Mouse (Mus musculus): ENCODE data around the gene Topaz1. TPM values are rescaled to one million over a fixed set of nuclear protein-coding genes. Genes with fewer than 3 reads are reported as not detected.

Gene Topaz1
- polyA plus RNA-seq, 1 experiment from 2014 or later = not detected

DNA sequence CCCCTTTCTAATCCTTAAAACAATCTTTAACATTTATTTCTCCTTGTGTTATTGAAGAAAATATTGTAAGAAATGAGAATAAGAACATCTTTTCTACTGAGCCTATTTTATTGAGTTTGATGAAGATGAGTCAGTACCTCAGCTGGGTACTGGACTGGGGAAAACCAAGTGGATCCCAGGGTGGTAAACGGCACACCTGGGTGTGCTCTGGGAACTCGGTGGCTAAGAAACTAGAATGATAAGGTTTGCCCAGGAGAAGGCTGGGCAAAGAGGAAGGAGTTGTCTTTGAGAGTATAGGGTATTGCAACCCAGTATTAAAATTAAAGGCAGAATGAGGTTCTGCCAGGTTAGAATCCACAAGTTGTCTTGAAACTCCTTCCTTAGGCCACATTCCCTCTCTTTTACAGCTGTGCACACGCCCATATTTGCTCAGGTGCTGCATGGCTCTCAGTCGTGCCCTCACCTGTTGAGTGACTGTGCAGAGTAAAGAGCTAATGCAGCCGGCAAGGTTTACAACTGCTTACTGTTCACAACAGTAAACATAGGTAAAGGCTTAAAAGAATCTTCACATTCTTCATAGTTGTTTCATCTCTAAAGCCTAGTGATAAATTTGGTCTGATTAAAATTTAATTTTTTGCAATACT is 76.3 kb downstream of the Topaz1 start:
- H3K9ac ChIP-seq (replicated peaks; ENCODE audit: low read length) = no peak overlapping the region
- no peaks in the 10 kb centered on the region for H3K4me1 ChIP-seq (ENCODE audit: control insufficient read depth, insufficient read depth, low read length)
- WGBS = 90% methylated on average over 5 of the region's 5 CpGs
- H3K9me3 ChIP-seq (ENCODE audit: control insufficient read depth, low read length) = no peaks in the 10 kb centered on the region
- H3K36me3 ChIP-seq (ENCODE audit: control insufficient read depth, insufficient read depth, low read length) = peaks cover 62% of the 10 kb centered on the region
- DNase-seq = no peak
- no peak overlapping the region for H3K27ac ChIP-seq (replicated peaks; ENCODE audit: low read depth, low read length)
- no peaks in the 10 kb centered on the region for H3K27me3 ChIP-seq (ENCODE audit: control insufficient read depth, insufficient read depth, low read length)
- no peak overlapping the region for H3K4me3 ChIP-seq (replicated peaks; ENCODE audit: low read depth, low read length)
- no peak overlapping the region for H3K4me2 ChIP-seq (ENCODE audit: low read length)
- ATAC-seq (ENCODE audit: low FRiP score, low TSS enrichment) = no peak

- Histone ChIP-seq H3K4me3 (replicated peaks; ENCODE audit: low read depth, low read length) (no peak overlapping the region), H3K9me3 (ENCODE audit: control insufficient read depth, low read length) (no peaks in the 10 kb centered on the region), H3K36me3 (ENCODE audit: control insufficient read depth, insufficient read depth, low read length) (peaks cover 58% of the 10 kb centered on the region), H3K4me1 (ENCODE audit: control insufficient read depth, insufficient read depth, low read length) (no peaks in the 10 kb centered on the region), H3K9ac (replicated peaks; ENCODE audit: low read length) (no peak overlapping the region), H3K4me2 (ENCODE audit: low read length) (no peak overlapping the region), H3K27ac (replicated peaks; ENCODE audit: low read depth, low read length) (no peak overlapping the region), H3K27me3 (ENCODE audit: control insufficient read depth, insufficient read depth, low read length) (no peaks in the 10 kb centered on the region)
- 97% methylated on average over 4 of the region's 4 CpGs for WGBS
- DNase-seq (no peak), ATAC-seq (ENCODE audit: low FRiP score, low TSS enrichment) (no peak)
Observed at GRCm38 (mm10) chr9:122826743-122827142, 79.6 kb downstream of the Topaz1 start.

- Histone ChIP-seq H3K4me2 (ENCODE audit: low read length) (no peak overlapping the region), H3K9me3 (ENCODE audit: control insufficient read depth, low read length) (no peaks in the 10 kb centered on the region)
- 89% methylated on average over 4 of the region's 4 CpGs for WGBS
Observed at GRCm38 (mm10) chr9:122829826-122830380, 82.8 kb downstream of the Topaz1 start.

DNA sequence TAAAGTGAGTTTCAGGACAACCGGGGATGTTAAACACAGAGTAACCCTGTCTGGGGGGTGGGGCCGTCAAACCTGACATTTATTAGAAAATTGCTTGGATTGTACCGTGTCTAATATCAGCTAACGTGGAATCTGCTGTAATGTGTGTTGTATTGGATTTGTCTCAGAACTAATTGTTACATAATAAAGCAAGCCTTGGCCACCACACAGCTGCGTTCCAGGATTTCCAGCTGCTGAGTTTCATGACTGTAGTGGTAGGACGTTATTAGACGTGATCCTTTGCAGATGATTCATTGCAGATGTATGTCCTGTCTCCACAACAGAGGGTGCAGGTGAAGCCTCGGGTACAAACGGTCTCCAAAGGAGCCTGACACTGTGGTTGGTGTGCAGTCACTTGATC is 89.0 kb downstream of the Topaz1 start:
- WGBS = 77% methylated on average over 9 of the region's 9 CpGs
- Histone ChIP-seq H3K36me3 (ENCODE audit: control insufficient read depth, insufficient read depth, low read length) (peaks cover 27% of the 10 kb centered on the region), H3K27ac (replicated peaks; ENCODE audit: low read depth, low read length) (peak overlapping the region; percentile 56; the same call in 1 of the 2 replicates), H3K4me3 (replicated peaks; ENCODE audit: low read depth, low read length) (no peak overlapping the region), H3K4me2 (ENCODE audit: low read length) (no peak overlapping the region), H3K27me3 (ENCODE audit: control insufficient read depth, insufficient read depth, low read length) (no peaks in the 10 kb centered on the region), H3K4me1 (ENCODE audit: control insufficient read depth, insufficient read depth, low read length) (no peaks in the 10 kb centered on the region), H3K9me3 (ENCODE audit: control insufficient read depth, low read length) (no peaks in the 10 kb centered on the region), H3K9ac (replicated peaks; ENCODE audit: low read length) (no peak overlapping the region)
- DNase-seq = no peak
- ATAC-seq (ENCODE audit: low FRiP score, low TSS enrichment) = no peak

More at GRCm38 (mm10) chr9:122829826-122830380, 82.8 kb downstream of the Topaz1 start:
- DNase-seq (no peak), ATAC-seq (ENCODE audit: low FRiP score, low TSS enrichment) (no peak)
- H3K36me3 ChIP-seq (ENCODE audit: control insufficient read depth, insufficient read depth, low read length) = peaks cover 62% of the 10 kb centered on the region
- H3K9ac ChIP-seq (replicated peaks; ENCODE audit: low read length) = no peak overlapping the region
- H3K4me3 ChIP-seq (replicated peaks; ENCODE audit: low read depth, low read length) = no peak overlapping the region
- H3K4me1 ChIP-seq (ENCODE audit: control insufficient read depth, insufficient read depth, low read length) = no peaks in the 10 kb centered on the region
- no peaks in the 10 kb centered on the region for H3K27me3 ChIP-seq (ENCODE audit: control insufficient read depth, insufficient read depth, low read length)
- H3K27ac ChIP-seq (replicated peaks; ENCODE audit: low read depth, low read length) = no peak overlapping the region

DNA sequence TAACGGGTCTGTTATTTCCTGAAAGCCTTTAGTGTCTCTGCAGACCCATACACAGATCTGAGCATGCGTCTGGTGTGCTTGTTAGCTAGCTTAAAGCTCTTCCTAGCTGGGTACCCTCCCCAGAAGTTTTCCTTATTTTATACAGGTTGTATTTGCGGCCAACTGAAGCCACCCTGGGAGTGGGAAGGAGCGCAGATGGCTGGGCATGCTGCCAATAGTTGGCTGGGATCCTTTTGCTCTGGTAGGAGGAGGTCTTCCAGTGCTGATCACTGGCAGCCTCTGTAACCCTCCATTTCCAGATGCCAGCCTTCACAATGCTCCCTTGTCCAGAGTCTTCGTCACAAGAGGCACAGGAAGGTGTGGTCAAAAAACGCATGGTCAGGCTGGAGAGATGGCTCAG is 89.6 kb downstream of the Topaz1 start:
- H3K4me3 ChIP-seq (replicated peaks; ENCODE audit: low read depth, low read length) = no peak overlapping the region
- H3K4me2 ChIP-seq (ENCODE audit: low read length) = no peak overlapping the region
- WGBS = 65% methylated on average over 6 of the region's 6 CpGs
- no peaks in the 10 kb centered on the region for H3K9me3 ChIP-seq (ENCODE audit: control insufficient read depth, low read length)
- no peaks in the 10 kb centered on the region for H3K27me3 ChIP-seq (ENCODE audit: control insufficient read depth, insufficient read depth, low read length)
- H3K27ac ChIP-seq (replicated peaks; ENCODE audit: low read depth, low read length) = peak overlapping the region; percentile 56; the same call in 1 of the 2 replicates
- H3K9ac ChIP-seq (replicated peaks; ENCODE audit: low read length) = no peak overlapping the region
- peak; percentile 80 for ATAC-seq (ENCODE audit: low FRiP score, low TSS enrichment)
- peaks cover 27% of the 10 kb centered on the region for H3K36me3 ChIP-seq (ENCODE audit: control insufficient read depth, insufficient read depth, low read length)
- H3K4me1 ChIP-seq (ENCODE audit: control insufficient read depth, insufficient read depth, low read length) = no peaks in the 10 kb centered on the region
- DNase-seq = peak; percentile 83

GRCm38 (mm10) chr9:122837216-122837615 is 90.1 kb downstream of the Topaz1 start:
- no peak for ATAC-seq (ENCODE audit: low FRiP score, low TSS enrichment)
- Histone ChIP-seq H3K36me3 (ENCODE audit: control insufficient read depth, insufficient read depth, low read length) (peaks cover 27% of the 10 kb centered on the region), H3K27me3 (ENCODE audit: control insufficient read depth, insufficient read depth, low read length) (no peaks in the 10 kb centered on the region), H3K9me3 (ENCODE audit: control insufficient read depth, low read length) (no peaks in the 10 kb centered on the region), H3K4me2 (ENCODE audit: low read length) (no peak overlapping the region), H3K27ac (replicated peaks; ENCODE audit: low read depth, low read length) (no peak overlapping the region), H3K4me3 (replicated peaks; ENCODE audit: low read depth, low read length) (no peak overlapping the region), H3K9ac (replicated peaks; ENCODE audit: low read length) (no peak overlapping the region), H3K4me1 (ENCODE audit: control insufficient read depth, insufficient read depth, low read length) (no peaks in the 10 kb centered on the region)
- 84% methylated on average over 4 of the region's 4 CpGs for WGBS
- DNase-seq = no peak

DNA sequence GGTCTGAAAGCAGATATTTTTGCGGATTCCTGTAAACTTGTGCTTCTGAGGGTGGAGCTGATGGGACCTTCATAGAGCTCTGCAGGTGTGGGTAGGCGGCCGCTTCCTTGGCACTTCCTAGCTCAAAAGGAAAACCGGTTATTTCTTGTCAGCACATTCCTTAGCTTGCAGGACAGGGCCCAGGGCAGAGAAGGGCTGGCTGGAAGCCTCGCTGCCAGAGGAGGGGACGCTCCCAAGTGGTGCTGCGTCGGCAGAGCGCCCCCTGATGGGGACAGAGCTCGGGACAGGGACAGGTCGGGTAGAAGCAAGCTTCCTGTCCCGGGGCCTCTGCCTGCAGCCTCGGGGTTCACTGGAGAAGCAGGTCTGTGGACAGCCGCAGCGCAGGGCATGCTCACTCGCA is 90.5 kb downstream of the Topaz1 start:
- DNase-seq (peak; percentile 39), ATAC-seq (ENCODE audit: low FRiP score, low TSS enrichment) (no peak)
- H3K4me1 ChIP-seq (ENCODE audit: control insufficient read depth, insufficient read depth, low read length) = no peaks in the 10 kb centered on the region
- no peak overlapping the region for H3K27ac ChIP-seq (replicated peaks; ENCODE audit: low read depth, low read length)
- H3K4me2 ChIP-seq (ENCODE audit: low read length) = no peak overlapping the region
- no peak overlapping the region for H3K9ac ChIP-seq (replicated peaks; ENCODE audit: low read length)
- H3K27me3 ChIP-seq (ENCODE audit: control insufficient read depth, insufficient read depth, low read length) = no peaks in the 10 kb centered on the region
- H3K36me3 ChIP-seq (ENCODE audit: control insufficient read depth, insufficient read depth, low read length) = peaks cover 24% of the 10 kb centered on the region
- no peak overlapping the region for H3K4me3 ChIP-seq (replicated peaks; ENCODE audit: low read depth, low read length)
- WGBS = 20% methylated on average over 16 of the region's 16 CpGs
- H3K9me3 ChIP-seq (ENCODE audit: control insufficient read depth, low read length) = no peaks in the 10 kb centered on the region

DNA sequence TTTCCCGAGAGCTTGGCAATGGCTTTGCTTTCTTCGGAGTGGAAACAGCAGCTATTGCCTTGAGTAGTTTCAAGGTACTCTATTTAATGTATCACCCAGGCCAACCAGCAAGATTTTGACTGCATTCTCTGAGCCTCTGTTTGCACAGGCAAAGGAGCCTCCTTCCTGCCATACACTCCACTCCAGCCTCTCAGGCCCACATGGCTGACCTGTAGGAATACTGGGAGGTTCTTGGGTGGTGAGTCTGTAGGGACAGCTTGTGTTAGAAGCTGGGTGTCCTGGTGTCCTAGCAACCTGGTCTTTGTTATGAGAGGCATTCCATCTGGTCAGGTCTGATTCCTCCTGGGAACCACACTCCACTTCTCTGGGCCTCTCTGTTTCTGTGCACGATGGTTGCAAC is 96.6 kb downstream of the Topaz1 start, which contains the start of gene Gm35549:
Gm35549 (minus strand) TSS at position 276 of the 400 bp plus-strand sequence.
- Histone ChIP-seq H3K4me2 (ENCODE audit: low read length) (no peak within 1 kb of the TSS), H3K4me1 (ENCODE audit: control insufficient read depth, insufficient read depth, low read length) (no peaks in the 10 kb centered on the region), H3K9ac (replicated peaks; ENCODE audit: low read length) (no peak within 1 kb of the TSS), H3K27me3 (ENCODE audit: control insufficient read depth, insufficient read depth, low read length) (no peaks in the 10 kb centered on the region), H3K36me3 (ENCODE audit: control insufficient read depth, insufficient read depth, low read length) (peaks cover 6% of the 10 kb centered on the region; the same call in 1 of the 2 replicates), H3K9me3 (ENCODE audit: control insufficient read depth, low read length) (no peaks in the 10 kb centered on the region), H3K4me3 (replicated peaks; ENCODE audit: low read depth, low read length) (no peak within 1 kb of the TSS), H3K27ac (replicated peaks; ENCODE audit: low read depth, low read length) (no peak within 1 kb of the TSS)
- DNase-seq (no peak), ATAC-seq (ENCODE audit: low FRiP score, low TSS enrichment) (no peak)
- WGBS = 89% methylated on average over 3 of the region's 3 CpGs

DNA sequence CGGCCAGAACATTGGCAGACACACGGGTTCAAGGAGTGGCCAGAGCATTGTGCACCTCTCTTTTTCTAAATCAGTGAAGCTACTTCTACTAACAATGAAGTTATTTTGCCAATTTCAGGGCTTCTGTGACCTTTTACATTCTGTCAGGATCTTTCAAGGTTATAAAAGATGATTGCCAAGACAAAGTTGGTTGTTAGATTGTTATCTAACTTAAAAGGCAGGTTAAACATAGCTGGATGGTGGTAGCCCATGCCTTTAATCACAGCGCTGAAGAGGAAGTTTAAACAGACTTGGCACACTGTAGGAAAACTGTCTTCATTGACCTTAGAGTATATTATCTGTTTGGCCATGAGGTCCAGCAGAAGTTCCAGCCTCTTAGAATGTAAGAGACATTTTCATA is 98.5 kb downstream of the Topaz1 start:
- H3K4me2 ChIP-seq (ENCODE audit: low read length) = no peak overlapping the region
- no peak for ATAC-seq (ENCODE audit: low FRiP score, low TSS enrichment)
- 95% methylated on average over 3 of the region's 3 CpGs for WGBS

More for the DNA sequence above, 98.5 kb downstream of the Topaz1 start:
- H3K27me3 ChIP-seq (ENCODE audit: control insufficient read depth, insufficient read depth, low read length) = no peaks in the 10 kb centered on the region
- no peak overlapping the region for H3K4me3 ChIP-seq (replicated peaks; ENCODE audit: low read depth, low read length)
- DNase-seq = no peak
- no peak overlapping the region for H3K27ac ChIP-seq (replicated peaks; ENCODE audit: low read depth, low read length)
- no peak overlapping the region for H3K9ac ChIP-seq (replicated peaks; ENCODE audit: low read length)
- H3K4me1 ChIP-seq (ENCODE audit: control insufficient read depth, insufficient read depth, low read length) = no peaks in the 10 kb centered on the region
- no peaks in the 10 kb centered on the region for H3K9me3 ChIP-seq (ENCODE audit: control insufficient read depth, low read length)
- H3K36me3 ChIP-seq (ENCODE audit: control insufficient read depth, insufficient read depth, low read length) = peaks cover 23% of the 10 kb centered on the region
